Mouse (Mus musculus): Measurements from ENCODE around the gene Trp53bp2. TPM values are rescaled to one million over a fixed set of nuclear protein-coding genes. Genes with fewer than 3 reads are reported as not detected.

Gene Trp53bp2
- polyA plus RNA-seq, 1 experiment = 23.7 TPM

DNA sequence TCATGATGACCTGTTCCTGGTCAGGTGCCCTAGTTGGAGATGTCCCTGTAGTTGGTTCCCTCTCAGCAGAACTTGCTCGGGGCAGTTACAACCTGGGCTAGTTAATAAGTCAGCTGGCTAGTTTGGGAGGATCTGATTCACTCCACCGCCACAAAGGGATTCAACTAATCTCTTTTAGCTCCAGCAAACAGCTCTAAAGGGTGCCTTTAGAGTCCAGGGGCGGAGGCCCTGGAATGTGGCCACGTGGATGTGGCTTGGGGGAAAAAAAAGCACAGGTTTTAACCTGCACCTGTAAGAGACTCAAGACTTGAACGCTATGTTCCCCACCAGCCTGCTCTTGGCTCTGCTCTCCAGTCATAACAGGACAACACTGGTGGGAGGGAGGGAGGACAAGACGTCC is 87.7 kb downstream of the Trp53bp2 start:
- Histone ChIP-seq H3K4me3 (ENCODE audit: low read depth, low read length) (no peak overlapping the region), H3K27ac (ENCODE audit: insufficient read depth, low read length) (peak overlapping the region; percentile 70), H3K9ac (ENCODE audit: low read depth, poor library complexity, severe bottlenecking) (no peak overlapping the region), H3K27me3 (ENCODE audit: control insufficient read depth, insufficient read depth, low read length, poor library complexity, severe bottlenecking) (no peaks in the 10 kb centered on the region), H3K36me3 (ENCODE audit: control insufficient read depth, insufficient read depth, low read length, poor library complexity, severe bottlenecking) (no peaks in the 10 kb centered on the region), H3K9me3 (replicated peaks; ENCODE audit: control insufficient read depth, insufficient read depth, low read length, poor library complexity, severe bottlenecking) (no peaks in the 10 kb centered on the region), H3K4me1 (ENCODE audit: control insufficient read depth, insufficient read depth, low read length) (peaks cover 4% of the 10 kb centered on the region)
- TF ChIP-seq CTCF (IDR thresholded peaks at IDR 0.05; ENCODE audit: low read depth, low read length) (no peak), POLR2A (IDR thresholded peaks at IDR 0.05; ENCODE audit: insufficient read depth, low read length) (no peak), EP300 (IDR thresholded peaks at IDR 0.05; ENCODE audit: insufficient read depth, low read depth, low read length) (0 out of 2 replicates have a peak, but pooled peaks have one; percentile 19)

DNA sequence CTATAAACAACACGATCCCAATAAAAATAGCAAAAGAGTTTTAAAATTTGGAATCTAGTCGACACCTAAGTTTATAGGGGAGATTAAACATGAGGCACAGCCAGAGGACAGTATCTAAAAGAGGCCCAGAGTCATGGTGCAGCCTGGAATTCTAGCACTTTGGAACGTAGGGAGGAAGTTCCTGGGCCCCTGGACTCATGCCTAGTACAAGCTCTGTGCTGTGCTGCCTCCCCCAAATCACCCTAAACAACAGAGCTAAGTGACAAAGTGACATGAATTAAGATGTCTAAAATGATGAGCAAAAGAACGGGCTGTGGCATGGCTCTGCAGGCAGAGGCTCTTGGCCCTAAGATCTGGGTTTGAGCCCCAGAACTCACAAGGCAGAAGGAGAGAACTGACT is 88.8 kb downstream of the Trp53bp2 start:
- peaks cover 4% of the 10 kb centered on the region for H3K4me1 ChIP-seq (ENCODE audit: control insufficient read depth, insufficient read depth, low read length)
- TF ChIP-seq POLR2A (IDR thresholded peaks at IDR 0.05; ENCODE audit: insufficient read depth, low read length) (no peak), CTCF (IDR thresholded peaks at IDR 0.05; ENCODE audit: low read depth, low read length) (no peak), EP300 (IDR thresholded peaks at IDR 0.05; ENCODE audit: insufficient read depth, low read depth, low read length) (no peak)

DNA sequence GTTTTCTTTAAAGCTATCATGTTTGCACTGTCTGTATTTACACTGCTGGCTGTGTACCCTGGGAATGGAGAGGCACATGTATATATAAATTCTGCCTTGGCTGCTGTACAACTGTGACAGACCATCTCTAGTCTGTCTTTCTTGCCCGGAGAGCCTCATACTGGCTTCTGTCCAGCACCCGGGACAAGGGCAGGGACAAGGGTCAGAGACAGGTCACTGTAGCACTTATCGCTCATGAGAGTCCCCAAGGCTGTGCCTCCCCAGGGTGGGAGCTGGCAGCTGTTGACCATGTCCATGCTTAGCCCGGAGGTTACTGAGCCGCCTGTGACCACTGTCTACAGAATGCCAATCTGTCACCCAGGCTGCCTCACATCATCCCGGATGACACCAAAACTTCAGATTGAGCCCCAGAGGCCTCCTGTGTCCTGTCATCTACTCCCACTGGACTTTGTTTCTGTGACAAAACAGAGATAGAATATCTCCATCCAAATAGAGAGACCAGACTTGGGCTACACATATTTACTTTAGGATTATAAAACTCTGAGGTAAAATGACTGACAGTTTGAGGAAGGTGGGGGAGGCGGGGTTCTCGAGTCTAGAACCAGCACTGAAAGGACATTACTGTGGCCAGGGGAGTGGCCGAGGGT is 90.6 kb downstream of the Trp53bp2 start:
- Histone ChIP-seq H3K27ac (ENCODE audit: insufficient read depth, low read length) (no peak overlapping the region), H3K4me3 (ENCODE audit: low read depth, low read length) (no peak overlapping the region), H3K9ac (ENCODE audit: low read depth, poor library complexity, severe bottlenecking) (no peak overlapping the region), H3K9me3 (replicated peaks; ENCODE audit: control insufficient read depth, insufficient read depth, low read length, poor library complexity, severe bottlenecking) (no peaks in the 10 kb centered on the region), H3K36me3 (ENCODE audit: control insufficient read depth, insufficient read depth, low read length, poor library complexity, severe bottlenecking) (no peaks in the 10 kb centered on the region), H3K27me3 (ENCODE audit: control insufficient read depth, insufficient read depth, low read length, poor library complexity, severe bottlenecking) (no peaks in the 10 kb centered on the region), H3K4me1 (ENCODE audit: control insufficient read depth, insufficient read depth, low read length) (peaks cover 11% of the 10 kb centered on the region)
- TF ChIP-seq CTCF (IDR thresholded peaks at IDR 0.05; ENCODE audit: low read depth, low read length) (no peak), POLR2A (IDR thresholded peaks at IDR 0.05; ENCODE audit: insufficient read depth, low read length) (no peak), EP300 (IDR thresholded peaks at IDR 0.05; ENCODE audit: insufficient read depth, low read depth, low read length) (no peak)

More for the DNA sequence above, 88.8 kb downstream of the Trp53bp2 start:
- no peak overlapping the region for H3K27ac ChIP-seq (ENCODE audit: insufficient read depth, low read length)
- H3K4me3 ChIP-seq (ENCODE audit: low read depth, low read length) = no peak overlapping the region
- no peaks in the 10 kb centered on the region for H3K27me3 ChIP-seq (ENCODE audit: control insufficient read depth, insufficient read depth, low read length, poor library complexity, severe bottlenecking)
- H3K36me3 ChIP-seq (ENCODE audit: control insufficient read depth, insufficient read depth, low read length, poor library complexity, severe bottlenecking) = no peaks in the 10 kb centered on the region
- no peak overlapping the region for H3K9ac ChIP-seq (ENCODE audit: low read depth, poor library complexity, severe bottlenecking)
- no peaks in the 10 kb centered on the region for H3K9me3 ChIP-seq (replicated peaks; ENCODE audit: control insufficient read depth, insufficient read depth, low read length, poor library complexity, severe bottlenecking)

- no peak overlapping the region for H3K4me3 ChIP-seq (ENCODE audit: low read depth, low read length)
- H3K27ac ChIP-seq (ENCODE audit: insufficient read depth, low read length) = no peak overlapping the region
- H3K9me3 ChIP-seq (replicated peaks; ENCODE audit: control insufficient read depth, insufficient read depth, low read length, poor library complexity, severe bottlenecking) = no peaks in the 10 kb centered on the region
- TF ChIP-seq POLR2A (IDR thresholded peaks at IDR 0.05; ENCODE audit: insufficient read depth, low read length) (no peak), CTCF (IDR thresholded peaks at IDR 0.05; ENCODE audit: low read depth, low read length) (no peak), EP300 (IDR thresholded peaks at IDR 0.05; ENCODE audit: insufficient read depth, low read depth, low read length) (no peak)
- no peak overlapping the region for H3K9ac ChIP-seq (ENCODE audit: low read depth, poor library complexity, severe bottlenecking)
- no peaks in the 10 kb centered on the region for H3K27me3 ChIP-seq (ENCODE audit: control insufficient read depth, insufficient read depth, low read length, poor library complexity, severe bottlenecking)
- H3K4me1 ChIP-seq (ENCODE audit: control insufficient read depth, insufficient read depth, low read length) = peaks cover 12% of the 10 kb centered on the region
- H3K36me3 ChIP-seq (ENCODE audit: control insufficient read depth, insufficient read depth, low read length, poor library complexity, severe bottlenecking) = no peaks in the 10 kb centered on the region
Observed at GRCm38 (mm10) chr1:182500224-182500623, 91.3 kb downstream of the Trp53bp2 start.

DNA sequence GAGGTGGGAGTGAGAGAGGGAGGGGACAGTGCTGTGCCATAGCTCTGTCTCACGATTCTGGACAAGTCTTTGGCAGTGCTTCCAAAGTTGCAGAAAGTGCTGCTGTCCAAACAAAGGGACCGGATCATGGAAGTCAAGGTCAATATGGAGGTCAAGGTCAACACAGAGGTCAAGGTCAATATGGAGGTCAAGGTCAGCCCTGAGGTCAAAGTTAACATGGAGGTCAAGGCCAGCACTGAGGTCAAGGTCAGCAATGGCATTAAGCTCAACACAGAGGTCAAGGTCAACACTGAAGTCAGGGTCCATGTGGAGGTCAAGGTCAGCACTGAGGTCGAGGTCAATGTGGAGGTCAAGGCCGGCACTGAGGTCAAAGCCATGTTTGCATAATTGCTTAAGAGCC is 91.9 kb downstream of the Trp53bp2 start:
- TF ChIP-seq CTCF (IDR thresholded peaks at IDR 0.05; ENCODE audit: low read depth, low read length) (no peak), POLR2A (IDR thresholded peaks at IDR 0.05; ENCODE audit: insufficient read depth, low read length) (no peak), EP300 (IDR thresholded peaks at IDR 0.05; ENCODE audit: insufficient read depth, low read depth, low read length) (0 out of 2 replicates have a peak, but pooled peaks have one; percentile 43)

GRCm38 (mm10) chr1:182501815-182502405 is 92.9 kb downstream of the Trp53bp2 start:
- no peaks in the 10 kb centered on the region for H3K9me3 ChIP-seq (replicated peaks; ENCODE audit: control insufficient read depth, insufficient read depth, low read length, poor library complexity, severe bottlenecking)
- no peak overlapping the region for H3K9ac ChIP-seq (ENCODE audit: low read depth, poor library complexity, severe bottlenecking)
- H3K36me3 ChIP-seq (ENCODE audit: control insufficient read depth, insufficient read depth, low read length, poor library complexity, severe bottlenecking) = no peaks in the 10 kb centered on the region
- H3K27me3 ChIP-seq (ENCODE audit: control insufficient read depth, insufficient read depth, low read length, poor library complexity, severe bottlenecking) = no peaks in the 10 kb centered on the region
- H3K4me3 ChIP-seq (ENCODE audit: low read depth, low read length) = no peak overlapping the region
- TF ChIP-seq CTCF (IDR thresholded peaks at IDR 0.05; ENCODE audit: low read depth, low read length) = no peak
- TF ChIP-seq POLR2A (IDR thresholded peaks at IDR 0.05; ENCODE audit: insufficient read depth, low read length) = no peak
- no peak for TF ChIP-seq EP300 (IDR thresholded peaks at IDR 0.05; ENCODE audit: insufficient read depth, low read depth, low read length)
- H3K27ac ChIP-seq (ENCODE audit: insufficient read depth, low read length) = no peak overlapping the region
- H3K4me1 ChIP-seq (ENCODE audit: control insufficient read depth, insufficient read depth, low read length) = peaks cover 8% of the 10 kb centered on the region

More for the DNA sequence above, 91.9 kb downstream of the Trp53bp2 start:
- Histone ChIP-seq H3K27ac (ENCODE audit: insufficient read depth, low read length) (no peak overlapping the region), H3K27me3 (ENCODE audit: control insufficient read depth, insufficient read depth, low read length, poor library complexity, severe bottlenecking) (no peaks in the 10 kb centered on the region), H3K4me3 (ENCODE audit: low read depth, low read length) (no peak overlapping the region), H3K9me3 (replicated peaks; ENCODE audit: control insufficient read depth, insufficient read depth, low read length, poor library complexity, severe bottlenecking) (no peaks in the 10 kb centered on the region), H3K4me1 (ENCODE audit: control insufficient read depth, insufficient read depth, low read length) (peaks cover 12% of the 10 kb centered on the region), H3K9ac (ENCODE audit: low read depth, poor library complexity, severe bottlenecking) (no peak overlapping the region), H3K36me3 (ENCODE audit: control insufficient read depth, insufficient read depth, low read length, poor library complexity, severe bottlenecking) (no peaks in the 10 kb centered on the region)
